Mouse (Mus musculus): Measurements from ENCODE around the gene Bbx. TPM values are rescaled to one million over a fixed set of nuclear protein-coding genes. Genes with fewer than 3 reads are reported as not detected.

The Bbx gene
- total and polyA plus RNA-seq, 3 experiments = 3.7 to 112 (median 43.7) TPM

DNA sequence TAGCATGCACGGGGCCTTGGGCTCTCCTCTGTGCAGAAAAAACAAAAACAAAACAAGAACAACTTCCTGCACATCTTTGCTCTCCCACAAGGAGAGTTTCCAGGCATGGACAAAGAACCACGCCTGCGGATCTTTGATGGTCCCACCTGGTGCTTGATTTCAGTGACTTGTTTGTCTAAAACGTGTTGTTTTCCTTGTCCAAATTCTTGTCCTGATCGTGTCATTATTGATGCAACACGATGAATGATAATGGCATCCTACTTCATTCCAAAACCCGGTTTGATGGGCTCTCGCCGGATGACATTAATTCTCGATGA is 264.2 kb downstream of the Bbx start:
- no peak for TF ChIP-seq TAL1 (conservative IDR thresholded peaks at IDR 0.05; ENCODE audit: low read depth, low read length)
- TF ChIP-seq POLR2AphosphoS5 (IDR thresholded peaks at IDR 0.05; ENCODE audit: insufficient replicate concordance, low read depth, low read length) = no peak
- TF ChIP-seq GATA2 (IDR thresholded peaks at IDR 0.05; ENCODE audit: borderline replicate concordance, low read depth, low read length) = no peak
- TF ChIP-seq GATA1 (IDR thresholded peaks at IDR 0.05; ENCODE audit: borderline replicate concordance, low read length) = no peak
- TF ChIP-seq CTCF (IDR thresholded peaks at IDR 0.05; ENCODE audit: low read depth, low read length) = no peak
- H3K4me1 ChIP-seq (ENCODE audit: insufficient read depth, low read depth, low read length) = peaks cover 26% of the 10 kb centered on the region
- H3K4me3 ChIP-seq (ENCODE audit: low read depth, low read length) = no peak overlapping the region
- DNase-seq (ENCODE audit: low spot score) (no peak), ATAC-seq (ENCODE audit: extremely low read depth, insufficient number of reproducible peaks, low FRiP score, poor library complexity, severe bottlenecking) (no peak)
- no peaks in the 10 kb centered on the region for H3K36me3 ChIP-seq (replicated peaks)
- peaks cover 14% of the 10 kb centered on the region for H3K27me3 ChIP-seq (ENCODE audit: insufficient read depth, low read length)
- no peaks in the 10 kb centered on the region for H3K9me3 ChIP-seq (replicated peaks)

DNA sequence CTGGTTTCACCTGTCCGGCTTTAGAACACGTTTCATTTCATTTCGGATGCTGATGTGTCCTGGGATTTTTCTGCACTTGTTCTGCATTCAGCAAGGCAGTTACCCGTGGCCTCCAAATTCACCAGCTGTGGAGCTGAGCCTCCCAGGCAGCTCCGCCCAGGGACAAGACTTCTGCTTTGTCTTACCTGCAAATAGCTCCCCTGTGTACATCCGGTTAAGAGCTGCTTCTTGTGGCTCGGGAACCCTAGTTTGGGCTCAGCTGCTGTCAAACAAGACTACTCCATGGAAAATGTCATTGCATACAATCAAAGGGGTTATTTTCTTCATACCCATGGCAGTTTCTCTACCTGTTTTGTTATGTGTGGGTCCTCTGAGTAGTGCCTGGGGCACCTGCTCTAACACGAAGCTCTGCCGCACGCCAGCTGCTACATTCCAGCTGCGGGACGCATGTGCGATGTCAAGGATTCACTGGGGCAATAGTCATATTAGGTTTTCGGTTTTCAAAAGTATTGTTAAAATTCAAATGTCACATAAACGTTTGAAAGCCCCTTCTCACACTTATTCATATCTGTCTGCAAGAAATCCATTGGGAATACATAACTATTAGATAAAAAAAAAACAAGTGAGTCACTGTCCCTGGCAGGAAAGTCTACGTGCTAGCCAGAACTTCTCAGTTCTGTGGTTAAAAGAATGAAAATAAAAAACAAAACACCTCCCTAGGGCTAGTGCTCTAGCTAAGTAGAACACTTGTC is 264.8 kb downstream of the Bbx start:
- Histone ChIP-seq H3K27me3 (ENCODE audit: insufficient read depth, low read length) (peaks cover 12% of the 10 kb centered on the region; the same call in 1 of the 2 replicates), H3K4me3 (ENCODE audit: low read depth, low read length) (no peak overlapping the region), H3K36me3 (replicated peaks) (no peaks in the 10 kb centered on the region), H3K9me3 (replicated peaks) (no peaks in the 10 kb centered on the region), H3K4me1 (ENCODE audit: insufficient read depth, low read depth, low read length) (peaks cover 26% of the 10 kb centered on the region)
- DNase-seq (ENCODE audit: low spot score) = no peak
- TF ChIP-seq CTCF (IDR thresholded peaks at IDR 0.05; ENCODE audit: low read depth, low read length) = no peak
- no peak for TF ChIP-seq POLR2AphosphoS5 (IDR thresholded peaks at IDR 0.05; ENCODE audit: insufficient replicate concordance, low read depth, low read length)
- TF ChIP-seq GATA2 (IDR thresholded peaks at IDR 0.05; ENCODE audit: borderline replicate concordance, low read depth, low read length) = no peak
- no peak for TF ChIP-seq GATA1 (IDR thresholded peaks at IDR 0.05; ENCODE audit: borderline replicate concordance, low read length)
- TF ChIP-seq TAL1 (conservative IDR thresholded peaks at IDR 0.05; ENCODE audit: low read depth, low read length) = no peak
- ATAC-seq (ENCODE audit: extremely low read depth, insufficient number of reproducible peaks, low FRiP score, poor library complexity, severe bottlenecking) = no peak

DNA sequence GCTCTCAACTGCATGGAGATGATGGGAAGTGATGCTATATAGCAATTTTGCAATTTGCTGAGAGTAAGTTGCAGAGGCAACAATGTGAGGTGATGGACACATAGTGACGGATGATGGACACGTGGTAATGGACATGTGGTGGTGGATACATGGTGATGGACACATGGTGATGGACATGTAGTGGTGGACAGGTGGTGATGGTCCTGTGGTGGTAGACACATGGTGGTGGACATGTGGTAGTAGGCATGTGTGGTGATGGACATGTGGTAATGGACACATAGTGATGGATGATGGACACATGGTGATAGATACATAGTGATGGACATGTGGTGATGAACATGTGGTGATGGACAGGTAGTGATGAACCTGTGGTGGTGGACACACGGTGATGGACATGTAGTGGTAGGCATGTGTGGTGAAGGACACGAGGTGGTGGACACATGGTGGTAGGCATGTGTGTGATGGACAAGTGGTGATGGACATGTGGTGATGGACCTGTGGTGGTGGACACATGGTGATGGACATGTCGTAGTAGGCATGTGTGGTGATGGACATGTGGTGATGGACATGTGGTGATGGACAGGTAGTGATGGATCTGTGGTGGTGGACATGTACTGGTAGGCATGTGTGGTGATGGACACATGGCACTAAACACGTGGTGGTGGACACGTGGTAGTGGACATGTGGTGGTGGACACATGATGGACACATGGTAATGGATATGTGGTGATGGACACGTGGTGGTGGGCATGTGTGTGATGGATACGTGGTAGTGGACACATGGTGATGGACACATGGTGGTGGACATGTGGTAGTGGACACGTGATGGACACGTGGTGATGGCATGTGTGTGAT is 271.5 kb downstream of the Bbx start:
- TF ChIP-seq CTCF (IDR thresholded peaks at IDR 0.05; ENCODE audit: low read depth, low read length) (no peak), POLR2AphosphoS5 (IDR thresholded peaks at IDR 0.05; ENCODE audit: insufficient replicate concordance, low read depth, low read length) (peak; percentile 25; the same call in 1 of the 2 replicates)

DNA sequence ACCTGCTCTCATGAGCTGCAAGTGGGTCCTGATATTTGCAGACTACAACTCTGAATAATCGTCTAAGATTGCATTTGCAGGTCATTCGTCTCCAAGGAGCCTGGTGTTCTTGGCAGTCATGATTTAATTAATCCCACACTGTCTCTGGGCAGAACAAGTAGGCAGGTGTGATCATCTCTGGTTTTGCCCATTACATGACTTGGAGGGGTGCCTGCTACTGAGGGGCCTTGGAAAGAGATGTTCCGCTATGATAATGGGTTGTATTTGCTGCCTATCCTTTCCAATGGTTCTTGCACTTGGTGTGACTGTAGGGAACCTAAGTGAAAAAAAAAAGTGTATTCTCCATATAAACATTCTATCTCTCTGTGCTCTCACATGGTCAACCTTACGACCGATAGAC is 273.6 kb downstream of the Bbx start:
- ATAC-seq (ENCODE audit: extremely low read depth, insufficient number of reproducible peaks, low FRiP score, poor library complexity, severe bottlenecking) = no peak
- no peak for TF ChIP-seq GATA2 (IDR thresholded peaks at IDR 0.05; ENCODE audit: borderline replicate concordance, low read depth, low read length)
- TF ChIP-seq TAL1 (conservative IDR thresholded peaks at IDR 0.05; ENCODE audit: low read depth, low read length) = no peak
- TF ChIP-seq POLR2AphosphoS5 (IDR thresholded peaks at IDR 0.05; ENCODE audit: insufficient replicate concordance, low read depth, low read length) = no peak
- TF ChIP-seq CTCF (IDR thresholded peaks at IDR 0.05; ENCODE audit: low read depth, low read length) = no peak
- no peak for TF ChIP-seq GATA1 (IDR thresholded peaks at IDR 0.05; ENCODE audit: borderline replicate concordance, low read length)
- H3K27me3 ChIP-seq (ENCODE audit: insufficient read depth, low read length) = peaks cover 14% of the 10 kb centered on the region; the same call in 1 of the 2 replicates
- H3K9me3 ChIP-seq (replicated peaks) = peaks cover 4% of the 10 kb centered on the region; the same call in 1 of the 2 replicates
- DNase-seq (ENCODE audit: low spot score) = no peak
- H3K36me3 ChIP-seq (replicated peaks) = no peaks in the 10 kb centered on the region
- H3K4me3 ChIP-seq (ENCODE audit: low read depth, low read length) = no peak overlapping the region
- peaks cover 13% of the 10 kb centered on the region for H3K4me1 ChIP-seq (ENCODE audit: insufficient read depth, low read depth, low read length)

More for the DNA sequence above, 271.5 kb downstream of the Bbx start:
- Histone ChIP-seq H3K4me3 (ENCODE audit: low read depth, low read length) (peak overlapping the region; percentile 33; the same call in 1 of the 2 replicates), H3K27me3 (ENCODE audit: insufficient read depth, low read length) (peaks cover 20% of the 10 kb centered on the region; the same call in 1 of the 2 replicates), H3K4me1 (ENCODE audit: insufficient read depth, low read depth, low read length) (peaks cover 23% of the 10 kb centered on the region), H3K36me3 (replicated peaks) (no peaks in the 10 kb centered on the region), H3K9me3 (replicated peaks) (no peaks in the 10 kb centered on the region)
- ATAC-seq (ENCODE audit: extremely low read depth, insufficient number of reproducible peaks, low FRiP score, poor library complexity, severe bottlenecking) (no peak), DNase-seq (ENCODE audit: low spot score) (no peak)

DNA sequence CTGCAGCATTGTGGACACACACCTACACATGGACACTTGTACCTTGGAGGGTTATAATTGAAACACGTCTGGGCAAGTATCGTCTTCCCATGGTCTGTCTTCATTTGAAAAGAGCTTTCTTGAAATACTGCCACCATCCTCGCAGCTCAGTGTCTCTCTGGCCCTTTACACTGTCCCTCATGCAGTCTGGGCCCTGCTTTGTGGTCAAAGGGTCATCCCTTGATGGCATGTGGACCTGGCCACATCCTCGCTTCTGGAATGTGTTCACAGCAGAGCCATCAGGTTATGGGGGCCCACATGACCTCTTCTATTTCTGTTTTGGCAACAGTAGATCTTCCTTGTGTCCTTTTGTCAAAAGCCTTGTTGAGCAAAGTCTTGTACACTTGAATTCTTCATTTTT is 282.6 kb downstream of the Bbx start:
- H3K4me3 ChIP-seq (ENCODE audit: low read depth, low read length) = no peak overlapping the region
- TF ChIP-seq GATA2 (IDR thresholded peaks at IDR 0.05; ENCODE audit: borderline replicate concordance, low read depth, low read length) = no peak
- no peak for TF ChIP-seq CTCF (IDR thresholded peaks at IDR 0.05; ENCODE audit: low read depth, low read length)
- TF ChIP-seq TAL1 (conservative IDR thresholded peaks at IDR 0.05; ENCODE audit: low read depth, low read length) = no peak
- no peak for TF ChIP-seq GATA1 (IDR thresholded peaks at IDR 0.05; ENCODE audit: borderline replicate concordance, low read length)
- TF ChIP-seq POLR2AphosphoS5 (IDR thresholded peaks at IDR 0.05; ENCODE audit: insufficient replicate concordance, low read depth, low read length) = no peak
- no peak for DNase-seq (ENCODE audit: low spot score)
- no peak for ATAC-seq (ENCODE audit: extremely low read depth, insufficient number of reproducible peaks, low FRiP score, poor library complexity, severe bottlenecking)
- H3K9me3 ChIP-seq (replicated peaks) = peaks cover 9% of the 10 kb centered on the region; the same call in 1 of the 2 replicates
- peaks cover 2% of the 10 kb centered on the region for H3K4me1 ChIP-seq (ENCODE audit: insufficient read depth, low read depth, low read length)
- H3K36me3 ChIP-seq (replicated peaks) = no peaks in the 10 kb centered on the region
- H3K27me3 ChIP-seq (ENCODE audit: insufficient read depth, low read length) = peaks cover 5% of the 10 kb centered on the region; the same call in 1 of the 2 replicates

DNA sequence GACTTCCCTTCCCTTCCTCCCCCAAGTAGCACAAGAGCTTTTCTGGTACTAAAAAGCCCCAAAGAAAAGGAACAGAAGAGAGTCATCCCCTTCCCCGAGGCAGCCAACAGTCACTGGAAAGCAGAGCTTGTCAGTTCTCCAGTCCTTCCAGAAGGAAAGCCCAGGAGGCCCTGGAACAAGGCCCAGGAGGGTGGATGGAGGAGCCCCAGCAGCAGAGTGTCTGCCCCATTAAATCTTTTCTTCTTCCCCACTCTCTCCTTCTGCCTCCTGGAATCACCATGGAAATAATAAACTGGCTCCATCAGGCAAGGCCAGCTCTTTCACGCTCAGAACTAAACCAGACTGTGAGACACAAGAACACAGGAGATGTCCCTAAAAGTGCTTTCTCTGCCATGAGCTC is 284.3 kb downstream of the Bbx start:
- ATAC-seq (ENCODE audit: extremely low read depth, insufficient number of reproducible peaks, low FRiP score, poor library complexity, severe bottlenecking) (no peak), DNase-seq (ENCODE audit: low spot score) (no peak)
- H3K4me3 ChIP-seq (ENCODE audit: low read depth, low read length) = no peak overlapping the region
- H3K36me3 ChIP-seq (replicated peaks) = no peaks in the 10 kb centered on the region
- H3K4me1 ChIP-seq (ENCODE audit: insufficient read depth, low read depth, low read length) = peaks cover 2% of the 10 kb centered on the region
- H3K9me3 ChIP-seq (replicated peaks) = peaks cover 9% of the 10 kb centered on the region; the same call in 1 of the 2 replicates
- TF ChIP-seq TAL1 (conservative IDR thresholded peaks at IDR 0.05; ENCODE audit: low read depth, low read length) = no peak
- H3K27me3 ChIP-seq (ENCODE audit: insufficient read depth, low read length) = peaks cover 5% of the 10 kb centered on the region; the same call in 1 of the 2 replicates

Other genes with a start within 250 kb of the Bbx start
- not detected in 2 replicates for gene Ccdc54, start 158.8 kb upstream of the Bbx start, total RNA-seq (2014; fragmentation: Nextera tagmentation)
- 0.12 and 0.16 TPM in 2 replicates for gene Ccdc54, start 158.8 kb upstream of the Bbx start, total RNA-seq (2017)
- gene Ccdc54, start 158.8 kb upstream of the Bbx start, polyA plus RNA-seq (2012) = not detected in 2 replicates